Mouse (Mus musculus) left cerebral cortex, postnatal 4 days (tissue): Measurements from ENCODE around the gene Mrpl27. TPM values are rescaled to one million over a fixed set of nuclear protein-coding genes. Genes with fewer than 3 reads are reported as not detected.
"Not testable (repeated sequence)": the region's sequence is repeated elsewhere in the genome, so short reads cannot be mapped to it uniquely, and the experiment has no call there.

Experiments
- DNase-seq: peaks from one replicate; pipeline ENCODE4 v3.0.0-alpha.2; 2022
- intact Hi-C: fragments of 180-260 bp; cut with DNase I; formaldehyde crosslinking; loops from one replicate; pipeline ENCODE4 v1.15.1; 2025
- total RNA-seq, 2 experiments: library from RNA; stranded (reverse); gene quantifications; 2 replicates each; pipeline ENCODE4 v1.2.3; 2021

Mrpl27 gene
- 10 to 100 TPM; 52.5 to 52.6 TPM for total RNA-seq

DNA sequence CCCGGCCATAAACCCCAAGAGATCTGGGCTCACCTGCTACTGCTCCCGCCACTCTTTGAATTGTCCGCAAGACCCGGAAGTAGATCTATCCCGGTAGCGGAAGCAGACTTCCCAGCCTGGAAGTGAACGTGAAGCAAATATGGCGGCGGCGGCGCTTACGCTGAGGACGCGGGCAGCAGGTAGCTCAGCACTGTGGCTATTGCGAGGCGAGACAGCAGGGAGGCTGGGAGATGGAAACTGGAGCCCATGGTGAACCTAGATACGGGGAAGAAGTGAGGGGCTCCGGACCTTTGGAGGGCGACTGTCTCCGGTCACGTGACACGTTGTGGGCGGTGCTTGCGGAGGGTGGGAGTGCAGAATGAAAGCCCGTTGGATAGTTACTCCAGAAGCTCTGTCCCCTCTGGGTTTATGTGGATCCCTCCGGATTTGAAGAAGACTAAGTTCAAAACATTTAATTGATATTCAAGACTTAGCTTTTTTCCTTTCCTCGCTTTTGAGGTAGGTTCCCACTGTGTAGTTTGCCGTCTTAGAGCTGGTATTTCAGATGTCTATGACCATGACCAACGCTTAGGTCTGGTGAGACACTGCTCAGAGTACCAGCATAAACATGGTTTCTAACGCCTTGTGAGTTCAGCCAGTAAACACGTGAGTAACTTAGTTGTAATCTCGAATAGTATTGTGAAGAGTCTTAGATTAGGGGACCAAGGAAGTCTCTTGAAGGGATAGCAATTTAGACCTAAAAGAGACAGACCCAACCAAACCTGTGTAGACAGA lies at the start of gene Mrpl27, which contains the start of gene Eme1:
TSS of gene Mrpl27 (plus strand) at position 105 of the 774 bp plus-strand sequence.
TSS of gene Eme1 (minus strand) at position 302 of the 774 bp plus-strand sequence.
- intact Hi-C loops, result no loop called here
- DNase-seq, result peak; percentile 79

DNA sequence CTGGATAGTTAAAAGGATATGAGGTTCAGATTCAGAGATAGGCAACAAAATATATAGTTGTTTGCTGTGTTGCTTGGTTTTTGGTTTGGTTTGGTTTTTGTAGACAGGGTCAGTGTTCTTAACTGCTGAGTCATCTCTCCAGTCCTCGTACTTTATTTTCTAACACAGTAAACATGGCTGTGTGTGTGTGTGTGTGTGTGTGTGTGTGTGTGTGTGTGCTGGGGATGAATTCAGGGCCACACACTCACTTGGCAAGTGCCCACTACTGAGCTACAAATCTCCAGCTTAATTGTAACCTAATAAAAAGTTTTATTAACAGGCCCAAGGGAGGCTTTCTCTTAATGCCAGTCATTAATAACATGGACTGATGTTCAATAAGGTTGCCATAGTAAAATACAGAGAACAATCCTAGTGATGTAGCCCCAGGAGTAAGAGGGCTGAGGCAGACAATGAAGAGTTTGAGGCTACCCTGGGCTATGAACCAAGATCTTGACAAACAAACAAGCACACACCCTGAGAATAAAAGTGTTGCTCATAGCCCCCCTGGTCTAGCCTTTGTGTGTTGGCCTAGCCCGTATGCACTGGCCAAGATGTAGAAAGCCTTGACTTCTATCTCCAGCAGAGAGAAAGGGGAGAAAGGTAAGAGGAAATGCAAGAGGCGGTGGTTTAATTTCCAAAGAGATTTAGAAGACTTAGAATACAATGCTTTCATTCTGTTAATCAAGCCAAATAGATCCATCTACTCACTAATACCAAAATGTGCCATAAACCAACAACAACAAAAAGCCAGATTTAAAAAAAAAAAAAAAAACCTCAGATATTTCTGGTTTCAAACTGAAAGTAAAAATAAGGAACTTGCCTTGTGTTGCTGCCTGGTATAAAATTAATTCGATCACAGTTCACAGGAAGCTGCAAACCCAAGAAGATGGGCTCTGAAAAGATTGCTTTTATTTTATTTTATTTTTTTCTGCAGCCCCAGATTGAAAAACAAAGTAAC lies 42.5 kb upstream of the Mrpl27 start:
- intact Hi-C loops, result loop anchor here (10.0 kb wide), 1 partner anchor 554 kb away; no protein-coding TSS in a partner anchor
- no peak for DNase-seq

- intact Hi-C loops, result loop anchor here (10.0 kb wide), 1 partner anchor 550 kb away; no protein-coding TSS in a partner anchor
Measured at GRCm38 (mm10) chr11:94614603-94615002, 39.0 kb upstream of the Mrpl27 start.

DNA sequence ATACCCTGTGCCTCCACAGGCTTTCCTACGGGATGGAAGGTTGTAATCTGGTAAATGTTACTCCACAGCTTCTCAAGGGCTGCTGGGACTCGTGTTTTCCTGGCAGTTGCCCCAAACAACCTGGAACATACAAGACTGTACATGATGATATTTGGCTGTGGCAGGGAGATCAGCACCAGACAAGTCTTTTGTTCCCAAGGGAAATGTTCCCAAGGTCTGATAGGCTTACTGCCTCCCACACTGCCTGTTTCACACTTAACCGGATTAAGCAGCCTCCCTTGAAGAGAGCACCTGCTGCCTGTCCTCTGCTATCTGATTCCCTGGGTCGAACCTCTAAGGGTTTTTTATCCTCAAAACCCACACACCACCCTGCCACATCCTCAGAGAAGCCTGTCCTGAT lies 38.1 kb upstream of the Mrpl27 start:
- no peak for DNase-seq
- intact Hi-C loops, result loop anchor here (10.0 kb wide), 1 partner anchor 549 kb away; no protein-coding TSS in a partner anchor

More at GRCm38 (mm10) chr11:94614603-94615002, 39.0 kb upstream of the Mrpl27 start:
- DNase-seq, result no peak

GRCm38 (mm10) chr11:94617646-94618045 lies 35.9 kb upstream of the Mrpl27 start:
- no peak for DNase-seq
- intact Hi-C loops, result loop anchor here (10.0 kb wide), 1 partner anchor 547 kb away; no protein-coding TSS in a partner anchor

GRCm38 (mm10) chr11:94620766-94621457 lies 32.7 kb upstream of the Mrpl27 start:
- intact Hi-C loops, result no loop called here
- DNase-seq, result no peak

DNA sequence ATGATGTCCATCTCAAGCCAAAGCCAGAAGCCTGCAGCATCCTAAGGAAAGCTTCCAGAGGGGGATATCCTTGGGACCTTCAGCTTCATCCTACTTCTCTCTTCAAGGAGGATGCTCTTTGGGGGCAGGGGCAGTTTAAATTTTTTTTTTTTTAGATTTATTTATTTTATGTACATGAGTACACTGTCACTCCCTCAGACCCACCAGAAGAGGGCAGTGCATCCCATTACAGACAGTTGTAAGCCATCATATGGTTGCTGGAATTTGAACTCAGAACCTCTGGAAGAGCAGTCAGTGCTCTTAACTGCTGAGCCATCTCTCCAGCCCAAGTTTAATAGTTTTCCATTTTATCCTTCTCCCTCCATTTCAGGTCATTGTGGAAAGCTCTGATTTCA lies 32.1 kb upstream of the Mrpl27 start:
- intact Hi-C loops, result no loop called here
- DNase-seq, result no peak

- intact Hi-C loops, result no loop called here
- DNase-seq, result no peak
Measured at GRCm38 (mm10) chr11:94622162-94622561, 31.4 kb upstream of the Mrpl27 start.

DNA sequence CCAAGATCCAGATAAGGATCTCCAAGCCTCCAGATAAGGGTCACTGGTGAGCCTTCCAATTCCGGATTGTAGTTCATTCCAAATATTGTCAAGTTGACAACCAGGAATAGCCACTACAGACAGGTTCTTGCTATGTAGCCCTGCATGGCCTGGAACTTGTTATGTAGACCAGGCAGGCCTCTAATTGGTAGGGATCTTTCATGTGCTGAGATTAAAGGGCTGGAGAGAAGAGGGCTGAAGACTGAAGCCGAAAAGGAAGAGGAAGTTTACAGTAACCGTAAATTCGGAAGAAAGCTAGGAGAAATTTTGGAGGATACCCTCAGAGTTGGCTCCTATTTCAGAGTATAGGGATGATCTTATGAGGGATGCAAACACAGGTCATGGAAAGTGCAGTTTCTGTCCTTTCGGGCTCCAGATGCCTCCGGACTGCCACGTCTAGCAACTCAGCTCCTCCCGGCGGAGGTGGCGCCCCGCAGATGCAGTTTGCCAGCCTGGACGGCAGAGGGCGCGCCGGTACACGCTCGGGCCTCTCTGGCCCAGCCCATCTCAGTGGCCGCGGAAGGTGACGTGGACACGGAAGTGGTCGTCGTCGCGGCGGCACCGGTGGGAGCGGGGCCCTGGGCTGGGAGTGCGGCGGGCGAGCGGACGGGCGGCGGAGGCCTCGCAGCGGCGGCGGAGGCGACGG lies 24.2 kb upstream of the Mrpl27 start, which contains the start of gene Lrrc59:
TSS of gene Lrrc59 (plus strand) at position 569 of the 685 bp plus-strand sequence.
- DNase-seq, result peak; percentile 95
- intact Hi-C loops, result no loop called here

DNA sequence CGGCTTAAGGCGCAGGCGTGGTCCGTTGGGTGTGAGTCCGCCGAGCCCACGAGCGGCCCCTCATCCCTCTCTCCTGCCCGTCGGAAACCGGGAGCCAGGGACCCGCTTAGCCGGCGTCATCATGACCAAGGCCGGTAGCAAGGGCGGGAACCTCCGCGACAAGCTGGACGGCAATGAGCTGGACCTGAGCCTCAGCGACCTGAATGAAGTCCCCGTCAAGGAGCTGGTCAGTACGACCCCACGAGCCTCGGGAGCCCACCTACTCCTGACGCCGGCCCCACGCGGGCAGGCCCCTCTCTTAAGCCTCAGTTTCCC lies 23.7 kb upstream of the Mrpl27 start:
- intact Hi-C loops, result no loop called here

DNA sequence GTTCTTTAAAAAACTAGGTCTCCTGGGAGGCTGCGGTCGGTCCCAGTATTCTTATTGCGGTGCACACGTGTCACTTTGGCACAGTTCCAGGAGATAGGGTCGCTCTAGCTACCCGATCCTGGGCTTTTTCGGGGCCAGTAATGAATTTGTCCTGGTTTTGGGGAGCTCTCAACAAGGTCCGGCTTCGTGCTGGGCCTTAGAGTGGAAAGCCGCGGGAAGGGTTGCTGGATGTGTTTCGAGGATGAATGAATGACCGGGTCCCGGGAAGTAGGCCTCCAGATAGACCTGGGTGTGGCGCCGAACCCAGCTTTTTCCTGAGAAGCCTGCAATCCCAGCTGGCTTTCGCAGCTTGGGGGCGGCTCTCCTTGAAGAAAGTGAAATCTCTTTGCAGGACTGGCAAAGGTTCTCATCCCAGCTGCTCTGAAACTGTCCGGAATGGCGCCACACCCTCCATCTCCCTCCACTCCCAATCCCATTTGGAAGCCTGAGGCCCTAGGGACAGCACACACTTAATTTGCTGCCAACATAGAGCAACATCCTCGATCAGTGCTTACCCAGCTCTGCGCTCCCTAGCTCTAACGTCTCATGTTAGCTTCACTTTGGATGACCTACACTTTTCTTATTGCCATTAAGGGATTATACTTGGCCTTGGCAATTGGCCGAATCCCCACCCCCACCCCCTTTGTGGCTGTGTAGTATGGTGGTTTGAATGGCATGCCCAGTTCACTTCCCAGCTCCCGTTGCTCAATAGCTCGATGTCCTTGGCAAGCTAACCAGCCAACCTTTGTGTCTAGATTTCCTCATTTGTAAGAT lies 23.2 kb upstream of the Mrpl27 start:
- intact Hi-C loops, result no loop called here
- peak; percentile 23 for DNase-seq

More for the DNA sequence above, 23.7 kb upstream of the Mrpl27 start:
- DNase-seq, result no peak

DNA sequence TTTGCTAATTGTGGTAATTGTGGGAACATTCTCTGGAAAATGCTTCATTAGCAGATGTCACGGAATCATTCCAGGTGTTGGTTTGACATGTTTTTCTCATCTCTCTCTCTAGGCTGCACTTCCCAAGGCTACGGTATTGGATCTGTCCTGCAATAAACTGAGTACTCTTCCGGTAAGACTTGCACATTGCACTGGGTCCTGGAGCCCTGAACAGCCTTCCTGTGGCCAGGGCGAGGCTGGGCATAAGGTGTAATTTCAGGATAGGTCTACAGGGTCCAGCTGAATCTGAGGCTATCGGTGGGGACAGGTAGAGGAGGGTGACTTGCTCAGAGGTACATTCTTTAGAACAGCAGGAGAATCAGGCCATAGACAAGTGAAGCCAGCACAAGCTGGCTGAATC lies 21.6 kb upstream of the Mrpl27 start:
- DNase-seq, result no peak
- intact Hi-C loops, result no loop called here

DNA sequence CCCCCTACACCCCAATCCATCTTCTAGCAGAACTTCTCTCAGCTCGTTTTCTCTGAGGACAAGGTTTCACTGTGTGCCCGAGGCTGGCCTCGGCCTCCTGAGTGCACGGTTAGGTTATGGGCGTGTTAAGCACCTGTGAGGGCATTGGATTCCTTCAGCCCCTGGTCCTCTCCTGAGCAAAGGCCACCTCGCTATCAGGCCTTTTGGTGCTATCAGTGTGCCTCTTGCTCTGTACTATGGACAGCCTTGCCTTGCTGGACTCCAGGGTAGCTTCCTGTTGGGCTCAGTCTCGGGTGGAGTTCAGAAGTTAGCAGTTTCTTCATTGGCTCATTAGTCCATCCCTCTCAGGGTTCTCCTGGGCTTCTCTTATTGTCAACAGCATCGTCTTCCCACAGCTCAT lies 20.6 kb upstream of the Mrpl27 start:
- no peak for DNase-seq
- intact Hi-C loops, result no loop called here

DNA sequence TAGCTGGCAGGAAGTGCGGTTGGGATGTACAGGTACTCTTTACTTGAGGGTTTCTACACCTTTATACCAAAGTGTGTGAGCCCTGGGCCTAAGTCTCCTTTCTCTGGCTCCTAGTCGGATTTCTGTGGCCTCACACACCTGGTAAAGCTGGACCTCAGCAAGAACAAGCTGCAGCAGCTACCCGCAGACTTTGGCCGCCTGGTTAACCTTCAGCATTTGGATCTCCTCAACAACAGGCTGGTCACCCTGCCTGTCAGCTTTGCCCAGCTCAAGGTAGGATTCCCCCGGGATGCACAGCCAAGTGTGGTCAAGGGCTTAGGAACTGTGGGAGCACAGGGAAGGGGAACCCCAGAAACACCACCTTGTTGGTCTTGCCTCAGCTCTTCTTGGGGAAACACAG lies 19.1 kb upstream of the Mrpl27 start:
- DNase-seq, result no peak
- intact Hi-C loops, result no loop called here

DNA sequence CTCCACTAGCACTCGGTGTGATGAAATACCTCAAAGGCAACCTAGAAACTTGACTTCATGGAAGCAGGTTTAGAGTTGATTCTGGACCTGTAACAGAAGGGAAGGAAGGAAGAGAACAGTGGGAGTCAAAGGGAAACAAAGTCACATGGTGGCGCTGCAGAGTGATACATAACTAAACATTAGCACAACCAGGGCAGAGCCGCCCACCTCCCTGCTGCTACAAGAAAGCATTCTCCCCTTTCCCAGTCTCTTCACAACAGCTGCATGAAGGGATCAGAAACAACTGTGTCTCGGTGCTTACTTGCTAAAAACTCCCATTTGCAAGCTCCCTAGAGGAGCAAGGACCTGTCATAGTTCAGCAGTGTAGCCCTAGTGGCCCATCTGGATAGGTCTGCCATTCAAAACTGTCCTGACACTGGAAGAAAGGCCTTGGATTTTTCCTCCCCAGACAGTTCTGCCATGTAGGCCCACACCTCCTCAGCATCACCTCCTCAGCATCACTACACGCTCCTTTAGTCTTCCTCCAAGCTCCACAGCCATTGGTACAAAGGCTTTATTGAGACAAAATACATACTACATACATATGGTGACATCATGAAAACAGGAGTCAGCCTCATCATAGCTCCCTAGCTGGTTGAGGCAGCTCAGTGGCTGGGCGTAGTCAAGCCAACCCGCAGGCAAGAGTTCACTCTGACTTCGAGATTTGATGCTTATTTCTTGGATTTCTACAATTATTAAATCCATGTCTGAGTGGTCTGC lies 8.9 kb upstream of the Mrpl27 start:
- intact Hi-C loops, result no loop called here
- no peak for DNase-seq

GRCm38 (mm10) chr11:94646457-94646856 lies 7.1 kb upstream of the Mrpl27 start:
- intact Hi-C loops, result no loop called here

DNA sequence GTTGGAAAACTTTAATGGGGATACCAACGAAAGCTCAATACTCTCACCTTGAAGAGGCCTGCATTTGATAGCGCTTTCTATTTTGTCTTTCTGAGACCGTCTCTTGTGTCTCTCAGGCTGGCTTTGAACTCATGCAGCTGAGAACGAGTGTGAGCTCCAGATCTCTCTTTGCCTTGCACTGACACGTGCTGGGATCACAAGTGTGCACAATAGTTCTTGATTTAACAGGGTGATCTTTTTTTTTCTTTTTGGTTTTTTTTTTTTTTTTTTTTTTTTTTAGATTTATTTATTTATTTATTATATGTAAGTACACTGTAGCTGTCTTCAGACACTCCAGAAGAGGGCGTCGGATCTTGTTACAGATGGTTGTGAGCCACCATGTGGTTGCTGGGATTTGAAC lies 2.3 kb upstream of the Mrpl27 start:
- intact Hi-C loops, result not testable (repeated sequence)

More at GRCm38 (mm10) chr11:94646457-94646856, 7.1 kb upstream of the Mrpl27 start:
- DNase-seq, result no peak

DNA sequence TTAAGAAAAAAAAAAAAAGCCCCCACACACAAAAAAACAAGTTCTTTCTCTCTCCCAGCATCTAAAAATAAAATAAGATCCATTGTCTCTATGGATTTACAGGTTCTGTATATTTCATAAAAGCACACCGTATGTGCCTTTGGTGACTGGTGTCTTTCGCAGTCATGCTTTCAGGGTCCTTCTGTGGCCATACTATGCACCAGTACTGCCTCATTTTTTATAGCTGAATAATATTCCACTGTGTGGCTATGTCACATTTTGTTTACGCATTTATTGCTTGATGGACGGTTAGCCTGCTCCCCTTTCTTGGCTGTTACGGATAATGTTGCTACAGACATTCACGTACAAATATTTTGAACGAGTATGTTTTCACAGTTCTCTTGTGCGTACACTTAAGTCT lies 594 bp upstream of the Mrpl27 start:
- no peak for DNase-seq
- intact Hi-C loops, result no loop called here

More for the DNA sequence above, 2.3 kb upstream of the Mrpl27 start:
- DNase-seq, result not testable (repeated sequence)
